Mouse (Mus musculus) bone marrow macrophage, adult 2 months (primary cell): ENCODE results near the gene Glis2.

Experiments
- CTCF ChIP-seq: IDR thresholded peaks from 2 replicates; pipeline ENCODE4 v1.5.1; 2012; ENCODE audit warnings: low read depth, mild to moderate bottlenecking, low read length, moderate library complexity
- POLR2A ChIP-seq: IDR thresholded peaks from 2 replicates; pipeline ENCODE4 v1.6.1; 2012; ENCODE audit warnings: mild to moderate bottlenecking, low read depth, low read length, borderline replicate concordance

DNA sequence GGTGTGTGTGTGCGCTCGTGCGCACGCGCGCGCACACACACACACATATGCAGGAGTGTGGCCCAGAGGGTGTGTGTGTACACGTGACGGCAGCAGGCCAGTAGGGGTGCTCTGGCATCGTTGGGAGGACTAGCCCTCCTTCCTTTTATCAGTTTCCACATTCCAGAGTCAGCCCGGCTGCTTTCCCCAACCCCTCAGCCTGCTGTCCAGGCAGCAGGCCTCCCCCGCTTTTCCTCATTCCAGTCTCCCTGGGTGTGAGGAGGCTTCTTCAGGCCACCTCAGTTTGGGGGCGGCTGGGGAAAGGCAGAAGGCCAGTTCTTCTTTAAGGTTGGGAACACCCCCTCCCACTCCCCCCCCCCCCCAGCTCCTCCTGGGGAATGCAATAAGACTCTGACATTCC, 47.7 kb downstream of the Glis2 start:
- TF ChIP-seq CTCF, result no peak
- TF ChIP-seq POLR2A, result no peak
